Mouse (Mus musculus) splenic B cell, adult 2 months (primary cell): ENCODE measurements around the gene Cyp4f37.

Experiments
- DNase-seq: peaks from one replicate; pipeline ENCODE4 v3.0.0-alpha.2; 2011; ENCODE audit warnings: low read depth, low spot score
- H3K27me3 ChIP-seq: 2 replicates; pipeline ENCODE4 v1.6.1; 2012; ENCODE audit warnings: mild to moderate bottlenecking, low read length, moderate library complexity, mixed read lengths; ENCODE audit not compliant: control insufficient read depth, poor library complexity, insufficient read depth, severe bottlenecking
- H3K36me3 ChIP-seq: 2 replicates; pipeline ENCODE4 v1.6.1; 2012; ENCODE audit warnings: mild to moderate bottlenecking, low read length, moderate library complexity, mixed read lengths; ENCODE audit not compliant: control insufficient read depth, poor library complexity, insufficient read depth, severe bottlenecking

Cyp4f37 gene

DNA sequence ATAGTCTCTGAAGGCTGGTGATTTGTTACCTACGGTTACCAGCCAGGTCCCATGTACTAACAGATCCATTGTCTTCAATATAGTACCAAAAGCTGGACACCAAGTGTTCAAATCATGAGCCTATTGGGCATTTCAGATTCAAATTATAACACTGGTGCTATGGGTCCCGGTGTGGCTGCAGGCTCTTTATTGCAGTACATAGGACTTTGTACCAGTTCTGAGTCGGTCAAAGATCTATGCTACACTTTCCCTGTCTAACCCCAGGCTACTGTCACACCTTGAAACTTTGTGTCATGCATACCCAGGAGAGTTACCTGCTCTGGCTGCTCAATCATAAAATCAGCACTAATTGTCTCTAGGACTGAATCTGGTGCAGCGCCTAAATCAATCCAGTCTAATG, 32.8 kb downstream of the Cyp4f37 start:
- DNase-seq = no peak

DNA sequence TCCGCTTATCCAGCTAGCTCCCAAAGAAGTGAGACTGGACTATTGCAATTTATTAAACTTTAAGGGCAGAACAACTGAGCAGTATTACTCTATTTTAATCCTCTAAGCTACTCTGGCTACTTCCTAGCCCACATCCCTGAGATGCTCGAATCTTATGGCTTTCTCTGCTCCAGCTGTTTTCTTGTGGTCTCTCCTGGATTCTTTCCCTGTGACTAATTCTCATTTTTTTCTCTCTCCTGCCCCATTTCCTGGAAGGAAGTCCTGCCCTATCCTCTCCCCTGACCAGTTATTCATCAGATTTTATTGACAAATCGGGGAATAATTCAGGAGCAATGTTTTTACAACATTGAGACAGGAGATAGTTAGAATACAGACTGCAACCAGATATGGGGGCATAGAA, 35.9 kb downstream of the Cyp4f37 start:
- DNase-seq = no peak
- H3K36me3 ChIP-seq = no peaks in the 10 kb centered on the region

More for the DNA sequence above, 32.8 kb downstream of the Cyp4f37 start:
- Histone ChIP-seq H3K27me3 (no peaks in the 10 kb centered on the region), H3K36me3 (no peaks in the 10 kb centered on the region)

DNA sequence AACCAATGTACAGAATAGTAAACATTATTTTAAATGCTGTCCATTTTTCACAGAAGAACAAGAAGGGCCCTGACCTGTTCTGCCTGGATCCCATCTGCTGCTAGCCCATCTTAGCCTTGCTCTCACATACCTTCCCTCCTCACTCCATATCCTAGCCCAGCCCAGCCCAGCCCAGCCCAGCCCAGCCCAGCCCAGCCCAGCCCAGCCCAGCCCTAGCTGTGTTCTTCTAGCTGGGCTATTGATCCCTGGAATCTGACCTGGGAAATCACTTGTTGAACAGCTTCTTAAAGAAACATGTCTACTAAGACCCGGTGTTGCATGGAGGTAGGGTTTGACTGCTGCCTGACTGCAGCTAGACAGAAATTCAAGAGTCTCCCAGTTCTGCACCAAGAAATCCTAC, 37.1 kb downstream of the Cyp4f37 start:
- H3K27me3 ChIP-seq = no peaks in the 10 kb centered on the region
- no peaks in the 10 kb centered on the region for H3K36me3 ChIP-seq
- DNase-seq = no peak

More for the DNA sequence above, 35.9 kb downstream of the Cyp4f37 start:
- no peaks in the 10 kb centered on the region for H3K27me3 ChIP-seq

DNA sequence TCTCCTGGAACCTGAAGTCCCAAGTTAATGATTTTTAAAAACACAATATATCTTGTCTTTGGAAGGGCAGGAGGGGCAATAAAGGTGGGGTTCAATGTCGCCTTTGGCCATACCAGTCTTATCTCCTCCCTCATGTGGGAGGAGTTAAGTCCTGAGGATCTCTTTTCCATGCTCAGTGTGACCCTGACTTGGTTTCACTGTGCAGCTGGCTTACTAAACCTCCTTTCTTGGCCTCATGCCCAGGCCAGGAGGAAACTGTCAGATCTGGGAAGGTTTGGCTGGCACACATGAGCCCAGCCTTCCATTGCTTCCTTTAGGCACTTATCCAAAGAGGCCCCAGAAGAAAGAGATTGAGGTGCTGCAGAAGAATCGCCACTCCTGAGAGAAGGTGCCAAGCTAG, 37.6 kb downstream of the Cyp4f37 start, which contains the start of gene Cyp4f40:
Cyp4f40 (plus strand) TSS at position 189 of the 400 bp plus-strand sequence.
- Histone ChIP-seq H3K27me3 (no peaks in the 10 kb centered on the region), H3K36me3 (no peaks in the 10 kb centered on the region)
- DNase-seq = no peak

DNA sequence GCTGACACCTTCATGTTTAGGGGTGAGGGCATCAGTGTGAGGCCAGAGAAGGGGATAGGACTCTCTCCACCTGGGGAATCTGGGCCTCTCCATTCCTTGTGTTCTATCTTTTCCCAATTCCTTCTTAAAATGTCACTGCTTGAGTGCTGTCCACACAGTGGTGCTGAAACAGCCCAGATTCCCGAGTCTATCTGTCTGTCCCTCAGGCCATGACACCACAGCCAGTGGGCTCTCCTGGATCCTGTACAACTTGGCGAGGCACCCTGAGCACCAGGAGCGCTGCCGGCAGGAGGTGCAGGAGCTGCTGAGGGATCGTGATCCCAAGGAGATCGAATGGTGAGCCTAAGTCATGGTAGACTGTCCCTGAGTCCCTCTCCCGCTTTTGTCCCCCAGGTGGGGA, 52.9 kb downstream of the Cyp4f37 start:
- Histone ChIP-seq H3K36me3 (no peaks in the 10 kb centered on the region), H3K27me3 (no peaks in the 10 kb centered on the region)
- no peak for DNase-seq

DNA sequence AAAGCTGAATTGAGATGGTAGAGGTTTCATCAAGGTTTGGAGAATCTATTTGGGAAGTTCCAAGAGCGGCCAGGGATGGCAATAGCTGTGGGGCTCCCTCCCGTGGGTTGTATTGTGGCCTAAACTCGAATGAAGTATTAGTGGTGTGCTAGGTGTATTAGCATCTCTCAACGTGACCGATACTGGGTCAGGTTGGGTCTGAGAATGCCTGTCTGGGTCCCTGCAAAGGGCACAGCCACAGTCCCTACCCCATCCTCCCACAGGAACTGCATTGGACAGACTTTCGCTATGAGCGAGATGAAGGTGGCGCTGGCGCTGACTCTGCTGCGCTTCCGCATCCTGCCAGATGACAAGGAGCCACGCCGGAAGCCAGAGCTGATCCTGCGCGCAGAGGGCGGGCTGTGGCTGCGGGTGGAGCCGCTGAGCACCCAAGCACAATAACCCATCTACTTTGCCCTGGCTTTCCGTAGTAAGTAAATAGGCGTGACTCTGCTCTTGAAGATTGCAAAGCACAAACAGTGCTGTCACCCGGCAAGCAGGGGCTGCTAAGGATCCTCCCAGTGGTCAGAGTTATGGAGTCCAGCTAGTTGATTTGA, 55.0 kb downstream of the Cyp4f37 start:
- Histone ChIP-seq H3K36me3 (no peaks in the 10 kb centered on the region), H3K27me3 (no peaks in the 10 kb centered on the region)
- peak; percentile 9 for DNase-seq

DNA sequence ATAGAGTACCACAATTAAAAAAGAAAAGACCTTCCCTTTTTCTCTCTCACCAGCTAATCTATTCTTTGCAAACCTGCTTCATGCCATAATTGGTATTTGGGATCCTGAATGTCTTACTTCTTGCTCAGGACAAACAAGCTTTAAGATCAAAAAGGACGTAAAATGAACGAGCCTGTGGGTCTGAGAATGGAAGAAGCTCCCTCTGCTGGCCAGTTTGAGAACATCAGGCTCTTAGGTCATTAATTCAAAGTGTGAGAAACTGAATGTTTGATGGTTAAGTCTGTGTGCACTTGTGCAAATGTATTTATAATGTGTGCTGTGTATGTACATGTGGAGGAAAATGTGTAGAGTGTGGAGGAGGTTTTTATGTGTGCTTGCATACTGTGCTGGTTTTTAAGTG, 59.3 kb downstream of the Cyp4f37 start:
- no peaks in the 10 kb centered on the region for H3K27me3 ChIP-seq
- DNase-seq = peak; percentile 75
- H3K36me3 ChIP-seq = no peaks in the 10 kb centered on the region

DNA sequence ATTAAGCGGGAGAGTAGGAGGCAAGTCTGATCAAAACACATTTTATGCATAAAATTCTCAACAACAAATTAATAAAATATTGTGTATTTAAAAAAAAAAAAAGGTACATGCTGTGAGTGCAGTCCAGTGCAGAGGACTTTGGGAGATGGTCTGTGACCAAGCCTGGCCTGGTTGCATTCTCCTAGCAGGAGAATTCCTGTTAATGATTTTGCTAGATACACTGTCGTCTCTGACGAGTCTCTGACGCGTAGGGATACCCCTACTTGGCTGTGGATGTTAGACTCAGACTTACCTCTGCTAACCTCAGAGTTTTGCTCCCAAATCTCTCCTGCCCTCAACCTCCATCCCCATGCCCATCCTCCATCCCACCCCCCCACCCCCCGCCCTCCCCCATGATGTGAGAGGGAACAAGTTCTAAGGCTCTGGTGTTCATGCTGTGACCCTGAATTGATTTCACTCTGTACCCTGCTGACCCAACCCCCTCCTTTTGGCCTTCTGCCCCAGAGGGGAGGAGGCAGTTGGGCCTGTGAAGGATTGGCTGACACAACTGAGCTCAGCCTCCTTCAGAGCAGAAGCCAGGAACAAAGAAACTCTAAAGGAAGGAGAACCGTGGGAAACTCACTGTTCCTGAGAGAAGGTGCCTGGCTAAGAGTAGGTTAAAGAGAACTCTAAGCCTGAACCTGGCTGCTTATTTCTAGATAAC, 64.1 kb downstream of the Cyp4f37 start, which contains the start of gene Cyp4f15:
Cyp4f15 (plus strand) TSS at position 580 of the 703 bp plus-strand sequence.
- DNase-seq = no peak
- Histone ChIP-seq H3K36me3 (no peaks in the 10 kb centered on the region), H3K27me3 (no peaks in the 10 kb centered on the region)
